Mouse (Mus musculus): ENCODE measurements around the gene Akr1cl. TPM values are rescaled to one million over a fixed set of nuclear protein-coding genes. Genes with fewer than 3 reads are reported as not detected.

The Akr1cl gene
- polyA plus RNA-seq, 1 experiment from 2014 or later, result not detected

DNA sequence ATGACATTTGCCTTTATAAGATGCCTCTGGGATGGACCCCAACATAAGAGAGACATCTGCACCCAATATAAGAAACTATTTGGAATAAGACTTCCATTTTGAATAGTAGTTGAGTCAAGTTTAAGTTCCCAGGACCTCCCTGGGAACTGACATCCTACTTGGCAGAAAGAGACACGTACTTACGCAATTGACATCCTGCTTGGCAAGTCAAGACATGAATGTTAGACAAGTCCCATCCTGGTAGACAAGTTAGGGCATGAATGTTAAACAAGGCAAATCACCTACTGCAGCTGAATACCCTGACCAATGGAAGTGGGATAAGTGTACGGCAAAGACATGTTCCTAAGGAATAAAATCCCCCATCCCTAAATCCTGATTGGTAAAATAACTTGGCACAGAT lies 9.3 kb upstream of the Akr1cl start:
- Histone ChIP-seq H3K4me2 (no peak overlapping the region), H3K4me3 (no peak overlapping the region)

DNA sequence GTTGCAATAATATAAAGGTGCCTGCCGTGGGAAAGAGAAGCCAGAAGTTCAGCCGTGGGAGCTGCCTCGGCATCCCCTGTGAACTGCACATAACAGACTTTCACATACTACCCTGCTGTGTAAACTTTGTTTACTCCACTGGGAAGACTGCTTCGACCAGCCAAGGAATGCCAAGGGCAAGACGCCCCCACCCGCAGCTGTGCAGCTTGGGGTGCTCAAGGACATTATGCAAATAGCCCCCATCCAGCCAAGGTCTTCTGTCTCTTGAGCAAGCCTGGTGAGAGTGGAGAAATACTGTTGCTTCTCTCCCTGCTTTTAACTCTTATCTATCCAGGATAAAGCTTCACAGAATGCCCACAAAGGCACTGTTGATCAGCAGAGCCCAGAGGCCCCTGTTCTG lies 8.2 kb upstream of the Akr1cl start:
- H3K4me3 ChIP-seq, result no peak overlapping the region
- no peaks in the 10 kb centered on the region for H3K27me3 ChIP-seq
- ATAC-seq (ENCODE audit: low FRiP score), result no peak
- H3K27ac ChIP-seq, result no peak overlapping the region
- H3K4me1 ChIP-seq (replicated peaks), result no peaks in the 10 kb centered on the region
- H3K9ac ChIP-seq, result no peak overlapping the region
- no peaks in the 10 kb centered on the region for H3K36me3 ChIP-seq
- no peak overlapping the region for H3K4me2 ChIP-seq
- 71% methylated on average over 6 of the region's 6 CpGs for WGBS
- H3K9me3 ChIP-seq, result no peaks in the 10 kb centered on the region

More for the DNA sequence above, 9.3 kb upstream of the Akr1cl start:
- Histone ChIP-seq H3K9me3 (no peaks in the 10 kb centered on the region), H3K27me3 (no peaks in the 10 kb centered on the region), H3K36me3 (no peaks in the 10 kb centered on the region), H3K9ac (no peak overlapping the region), H3K27ac (no peak overlapping the region), H3K4me1 (replicated peaks) (no peaks in the 10 kb centered on the region)
- WGBS, result 95% methylated on average over 3 of the region's 3 CpGs
- no peak for ATAC-seq (ENCODE audit: low FRiP score)

DNA sequence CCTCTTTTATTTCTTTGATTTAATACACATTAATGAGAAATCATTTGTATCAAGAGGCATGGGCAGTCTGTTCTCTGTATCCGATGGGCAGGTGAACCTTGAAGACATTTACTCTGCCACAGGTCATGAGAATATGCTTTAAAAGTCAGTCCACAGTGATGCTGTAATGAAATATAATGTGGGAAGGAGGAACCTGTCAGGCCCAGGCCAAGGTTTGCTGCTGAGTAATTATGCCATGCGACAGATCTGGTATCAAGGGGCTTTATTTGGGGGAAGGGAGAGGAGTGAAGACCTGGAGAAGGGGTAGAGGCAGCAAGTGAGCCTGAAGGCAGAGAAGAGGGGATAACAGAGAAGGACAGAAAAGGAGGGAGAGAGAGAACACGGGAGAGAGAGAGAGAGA lies 7.1 kb upstream of the Akr1cl start:
- H3K36me3 ChIP-seq, result no peaks in the 10 kb centered on the region
- H3K27me3 ChIP-seq, result no peaks in the 10 kb centered on the region
- H3K27ac ChIP-seq, result no peak overlapping the region
- no peak overlapping the region for H3K4me2 ChIP-seq
- H3K4me1 ChIP-seq (replicated peaks), result no peaks in the 10 kb centered on the region
- H3K4me3 ChIP-seq, result no peak overlapping the region
- no peak overlapping the region for H3K9ac ChIP-seq
- H3K9me3 ChIP-seq, result no peaks in the 10 kb centered on the region
- 88% methylated on average over 3 of the region's 3 CpGs for WGBS
- no peak for ATAC-seq (ENCODE audit: low FRiP score)

DNA sequence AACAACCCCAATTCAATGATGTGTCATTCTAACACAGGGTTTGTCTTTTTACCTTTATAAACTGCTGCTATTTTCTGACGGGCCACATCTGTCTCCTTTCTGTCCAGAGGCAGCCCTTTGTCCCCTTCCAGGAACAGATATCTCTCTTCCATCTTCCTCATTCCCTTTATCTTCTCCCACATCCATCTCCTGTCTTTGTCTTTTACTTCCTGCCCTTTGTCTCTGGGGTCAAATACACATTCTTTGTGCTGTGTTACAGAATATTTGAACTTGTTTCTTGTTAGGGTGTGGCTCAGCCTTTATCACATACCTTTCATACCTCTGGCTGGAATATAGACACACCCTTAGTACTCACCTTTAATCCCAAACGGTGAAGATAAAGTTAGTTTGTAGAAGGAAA lies 5.0 kb upstream of the Akr1cl start:
- no peaks in the 10 kb centered on the region for H3K36me3 ChIP-seq
- no peak for ATAC-seq (ENCODE audit: low FRiP score)
- H3K27ac ChIP-seq, result no peak overlapping the region
- H3K9me3 ChIP-seq, result no peaks in the 10 kb centered on the region
- no peaks in the 10 kb centered on the region for H3K4me1 ChIP-seq (replicated peaks)
- H3K4me2 ChIP-seq, result no peak overlapping the region
- H3K4me3 ChIP-seq, result no peak overlapping the region
- WGBS, result 83% methylated on average over 2 of the region's 2 CpGs
- no peak overlapping the region for H3K9ac ChIP-seq
- H3K27me3 ChIP-seq, result no peaks in the 10 kb centered on the region

DNA sequence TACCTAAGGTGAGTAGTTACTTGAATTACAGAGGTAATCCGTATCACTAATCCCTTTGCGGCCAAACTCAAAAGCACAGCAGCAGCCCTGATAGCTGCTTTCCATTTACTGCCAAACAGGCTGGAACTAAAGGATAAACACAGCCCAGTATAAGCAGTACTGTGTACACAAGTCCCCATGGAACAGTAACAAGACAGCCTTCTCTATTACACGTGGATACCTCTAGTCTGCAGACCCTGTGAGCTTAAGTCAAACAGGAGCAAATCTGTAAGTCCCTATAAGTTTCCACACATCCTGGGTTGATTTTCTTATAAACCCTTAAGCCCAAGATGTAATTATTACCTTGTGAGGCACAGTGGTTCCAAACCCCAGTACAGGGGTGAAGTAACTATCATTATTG lies 3.0 kb upstream of the Akr1cl start:
- 45% methylated on average over 3 of the region's 3 CpGs for WGBS

DNA sequence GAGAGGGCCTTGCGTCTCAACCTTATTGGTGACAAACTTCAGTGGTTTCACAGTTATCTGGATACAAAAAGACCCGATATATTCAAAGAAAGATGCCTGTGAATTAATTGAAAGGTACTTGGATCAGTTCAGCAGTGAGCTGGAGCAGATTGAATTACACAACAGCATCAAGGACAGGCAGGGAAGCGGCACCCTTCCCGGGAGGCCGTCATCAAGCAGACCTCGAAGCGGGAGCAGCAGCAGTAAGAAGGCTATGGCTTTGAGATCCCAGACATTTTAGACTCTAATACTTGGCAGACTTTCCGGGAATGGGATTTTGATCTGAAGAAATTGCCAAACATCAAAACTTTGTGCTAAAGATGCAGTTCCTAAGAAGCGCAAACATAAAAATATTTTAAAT lies 4.4 kb downstream of the Akr1cl start:
- ATAC-seq (ENCODE audit: low FRiP score), result no peak
- no peaks in the 10 kb centered on the region for H3K36me3 ChIP-seq
- H3K9ac ChIP-seq, result no peak overlapping the region
- no peaks in the 10 kb centered on the region for H3K27me3 ChIP-seq
- no peaks in the 10 kb centered on the region for H3K9me3 ChIP-seq
- WGBS, result 71% methylated on average over 9 of the region's 9 CpGs
- no peaks in the 10 kb centered on the region for H3K4me1 ChIP-seq (replicated peaks)
- no peak overlapping the region for H3K4me3 ChIP-seq
- H3K4me2 ChIP-seq, result no peak overlapping the region
- H3K27ac ChIP-seq, result no peak overlapping the region

More for the DNA sequence above, 3.0 kb upstream of the Akr1cl start:
- H3K27me3 ChIP-seq, result no peaks in the 10 kb centered on the region
- no peak overlapping the region for H3K9ac ChIP-seq
- no peaks in the 10 kb centered on the region for H3K36me3 ChIP-seq
- no peak overlapping the region for H3K4me2 ChIP-seq
- H3K4me1 ChIP-seq (replicated peaks), result no peaks in the 10 kb centered on the region
- no peak overlapping the region for H3K27ac ChIP-seq
- no peak for ATAC-seq (ENCODE audit: low FRiP score)
- no peaks in the 10 kb centered on the region for H3K9me3 ChIP-seq
- H3K4me3 ChIP-seq, result no peak overlapping the region

DNA sequence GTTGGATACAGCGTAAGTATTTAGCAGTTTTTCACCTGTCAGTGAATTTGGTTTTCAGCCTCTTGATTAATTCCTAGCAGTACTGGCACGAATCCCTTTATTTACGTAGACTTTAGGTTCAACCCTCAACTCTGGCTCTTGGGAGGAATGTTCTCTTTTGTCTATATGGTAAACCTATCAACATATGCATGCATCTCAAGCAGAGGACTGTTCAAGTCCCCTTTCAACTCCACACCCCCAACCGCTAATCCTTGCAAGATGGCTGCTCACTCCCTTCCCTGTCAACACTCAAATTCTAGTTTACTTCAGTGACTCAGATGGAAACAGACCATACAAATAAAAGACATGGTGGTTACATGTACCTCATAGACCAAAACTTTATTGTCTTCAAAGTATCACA lies 19.8 kb downstream of the Akr1cl start:
- 80% methylated on average over 4 of the region's 4 CpGs for WGBS
- ATAC-seq (ENCODE audit: low FRiP score), result no peak
- Histone ChIP-seq H3K4me3 (no peak overlapping the region), H3K36me3 (no peaks in the 10 kb centered on the region), H3K27me3 (no peaks in the 10 kb centered on the region), H3K4me2 (no peak overlapping the region), H3K27ac (no peak overlapping the region), H3K9ac (no peak overlapping the region), H3K4me1 (replicated peaks) (no peaks in the 10 kb centered on the region), H3K9me3 (no peaks in the 10 kb centered on the region)

DNA sequence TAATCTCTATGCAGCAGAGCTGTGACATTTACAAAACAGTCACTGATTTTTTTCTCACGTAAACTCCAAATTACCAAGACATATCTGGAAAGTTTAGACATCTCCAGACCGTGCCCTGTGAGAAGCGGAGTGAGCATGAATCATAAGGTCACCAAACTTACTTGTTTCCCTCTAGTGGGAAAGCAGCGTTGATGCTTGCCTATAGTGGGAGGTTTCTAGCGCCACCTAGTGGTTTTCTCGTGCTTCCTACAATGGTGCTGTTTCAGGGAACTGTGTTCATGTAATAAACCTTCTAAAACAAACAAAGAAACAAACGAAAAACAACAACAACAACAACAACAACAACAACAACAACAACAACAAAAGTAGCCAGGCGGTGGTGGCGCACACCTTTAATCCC lies 22.4 kb downstream of the Akr1cl start:
- Histone ChIP-seq H3K9me3 (no peaks in the 10 kb centered on the region), H3K27ac (no peak overlapping the region), H3K4me2 (no peak overlapping the region), H3K9ac (no peak overlapping the region), H3K36me3 (no peaks in the 10 kb centered on the region), H3K27me3 (no peaks in the 10 kb centered on the region), H3K4me3 (no peak overlapping the region), H3K4me1 (replicated peaks) (no peaks in the 10 kb centered on the region)
- ATAC-seq (ENCODE audit: low FRiP score), result peak; percentile 63; the same call in 1 of the 2 replicates
- 11% methylated on average over 9 of the region's 9 CpGs for WGBS

DNA sequence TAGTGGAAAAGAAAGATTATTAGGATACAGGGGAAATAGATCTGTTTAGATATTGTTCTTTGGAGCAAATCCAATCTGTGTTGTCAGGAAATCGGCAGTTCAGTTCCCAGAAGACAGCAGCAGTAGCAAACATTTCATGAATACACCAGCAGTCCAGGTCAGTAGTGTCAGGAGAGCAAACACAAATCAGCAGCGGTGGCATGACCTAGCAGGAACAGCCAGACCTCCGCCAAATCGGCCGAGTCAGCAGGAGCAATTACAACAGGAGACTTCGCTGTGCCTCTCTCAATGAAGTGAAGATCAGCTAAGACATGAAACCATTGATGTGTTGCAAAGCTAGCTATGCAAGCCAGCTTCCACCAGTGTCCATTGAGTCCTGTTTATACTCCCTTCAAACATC lies 27.0 kb downstream of the Akr1cl start:
- Histone ChIP-seq H3K9me3 (no peaks in the 10 kb centered on the region), H3K4me2 (no peak overlapping the region), H3K4me1 (replicated peaks) (no peaks in the 10 kb centered on the region), H3K36me3 (no peaks in the 10 kb centered on the region), H3K27me3 (no peaks in the 10 kb centered on the region), H3K27ac (no peak overlapping the region), H3K4me3 (no peak overlapping the region), H3K9ac (no peak overlapping the region)
- no peak for ATAC-seq (ENCODE audit: low FRiP score)
- 91% methylated on average over 6 of the region's 6 CpGs for WGBS

DNA sequence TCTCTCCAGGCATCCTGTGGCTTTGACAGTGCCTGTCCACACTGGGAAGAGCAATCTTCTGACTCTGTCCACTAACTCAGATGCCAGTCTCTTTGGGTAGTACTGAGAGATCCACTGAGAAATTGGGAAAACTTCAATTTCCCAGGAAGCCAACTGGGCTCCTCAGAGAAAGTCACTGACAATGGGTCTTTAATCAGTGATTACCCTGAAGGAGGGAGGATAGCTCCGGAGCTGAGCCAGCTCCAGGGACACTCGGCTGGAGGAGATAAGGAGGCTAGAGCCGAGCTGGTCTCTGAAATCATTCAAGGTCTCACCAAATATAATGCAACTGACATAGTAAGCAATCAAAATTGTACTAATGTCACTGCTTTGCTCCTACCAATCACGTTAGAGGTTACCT lies 28.0 kb downstream of the Akr1cl start:
- Histone ChIP-seq H3K36me3 (no peaks in the 10 kb centered on the region), H3K9ac (no peak overlapping the region), H3K4me2 (no peak overlapping the region), H3K27me3 (no peaks in the 10 kb centered on the region), H3K9me3 (no peaks in the 10 kb centered on the region), H3K27ac (no peak overlapping the region), H3K4me3 (no peak overlapping the region), H3K4me1 (replicated peaks) (no peaks in the 10 kb centered on the region)
- ATAC-seq (ENCODE audit: low FRiP score), result no peak
- 83% methylated on average over 4 of the region's 4 CpGs for WGBS

DNA sequence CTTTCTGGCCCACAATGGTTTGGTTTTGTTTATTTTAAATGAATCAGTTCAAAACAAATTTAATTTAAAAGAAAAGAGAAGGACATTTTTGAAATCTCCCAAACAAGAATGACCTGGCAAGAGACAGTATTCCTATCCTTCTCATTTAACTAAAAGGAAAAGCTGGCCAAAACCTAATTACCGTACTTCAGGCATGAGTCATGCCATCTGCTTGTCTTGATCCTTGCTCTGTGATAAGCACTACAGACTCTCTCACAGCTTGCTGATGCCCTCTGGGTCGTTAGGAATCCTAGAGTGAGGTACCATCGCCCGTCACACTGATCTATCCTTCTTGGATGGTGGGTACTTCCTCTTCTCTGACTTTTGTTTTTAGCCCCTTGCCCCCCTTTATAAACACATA lies 39.4 kb downstream of the Akr1cl start:
- no peaks in the 10 kb centered on the region for H3K27me3 ChIP-seq
- no peak overlapping the region for H3K9ac ChIP-seq
- no peaks in the 10 kb centered on the region for H3K9me3 ChIP-seq
- 78% methylated on average over 4 of the region's 4 CpGs for WGBS
- no peak for ATAC-seq (ENCODE audit: low FRiP score)
- no peak overlapping the region for H3K4me2 ChIP-seq
- no peak overlapping the region for H3K27ac ChIP-seq
- H3K36me3 ChIP-seq, result no peaks in the 10 kb centered on the region
- no peaks in the 10 kb centered on the region for H3K4me1 ChIP-seq (replicated peaks)
- H3K4me3 ChIP-seq, result no peak overlapping the region

DNA sequence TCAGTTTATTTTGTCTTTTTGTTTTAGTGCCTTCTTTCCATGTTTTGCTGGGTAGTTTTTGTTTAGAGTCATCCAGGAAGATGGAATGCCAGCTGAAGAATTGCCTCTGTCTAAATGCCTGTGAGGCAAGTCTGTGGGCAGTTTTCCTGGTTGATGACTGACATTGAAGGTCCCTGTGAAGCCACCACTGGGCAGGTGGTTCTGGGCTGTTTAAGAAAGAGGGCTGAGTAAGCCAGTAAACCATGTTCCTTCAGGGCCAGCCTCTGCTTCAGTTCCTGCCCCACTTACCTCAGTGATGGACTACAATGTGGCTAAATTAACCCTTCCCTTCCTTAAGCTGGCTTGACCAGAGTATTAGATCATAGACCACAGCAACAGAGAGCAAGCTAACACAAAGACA lies 44.4 kb downstream of the Akr1cl start:
- Histone ChIP-seq H3K4me3 (no peak overlapping the region), H3K4me1 (replicated peaks) (no peaks in the 10 kb centered on the region), H3K9ac (no peak overlapping the region), H3K4me2 (no peak overlapping the region), H3K27ac (no peak overlapping the region), H3K9me3 (no peaks in the 10 kb centered on the region), H3K27me3 (no peaks in the 10 kb centered on the region), H3K36me3 (no peaks in the 10 kb centered on the region)
- ATAC-seq (ENCODE audit: low FRiP score), result no peak

DNA sequence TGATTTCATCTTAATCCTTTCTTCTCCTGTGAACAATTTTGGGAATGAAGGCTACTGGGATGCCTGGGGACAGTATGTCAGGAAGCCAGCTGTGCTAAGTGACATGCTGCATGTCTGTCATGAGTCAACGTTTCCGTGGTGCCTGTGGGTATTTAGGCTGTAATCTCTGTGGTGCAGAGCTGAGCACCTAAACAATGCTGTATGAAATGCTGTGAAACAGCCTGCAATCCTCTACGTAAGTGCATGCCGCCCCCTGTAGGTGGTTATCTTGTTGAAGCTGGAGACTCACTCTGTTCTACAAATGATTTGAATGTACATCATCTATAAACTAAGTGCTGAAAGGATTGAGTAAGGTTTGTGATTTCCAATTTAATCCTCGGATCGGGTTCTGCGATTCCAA lies 46.4 kb downstream of the Akr1cl start:
- H3K9me3 ChIP-seq, result no peaks in the 10 kb centered on the region
- 43% methylated on average over 7 of the region's 7 CpGs for WGBS

DNA sequence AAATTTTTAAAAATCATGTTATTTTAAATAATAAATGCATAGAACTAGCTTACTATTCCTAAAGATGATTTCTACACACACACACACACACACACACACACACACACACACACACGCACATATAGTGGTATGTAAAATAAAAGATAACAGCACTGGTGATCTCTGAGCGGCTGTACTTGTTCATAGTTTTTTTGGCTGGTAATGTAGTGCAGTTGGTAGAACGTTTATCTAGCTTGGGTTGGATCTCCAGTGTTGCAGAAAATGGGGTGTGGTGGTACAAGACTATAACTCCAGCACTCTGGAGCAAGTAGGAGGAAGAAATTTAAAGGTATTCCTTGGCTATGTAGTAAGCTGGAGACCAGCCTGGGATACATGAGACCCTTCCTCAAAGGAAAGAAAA lies 49.3 kb downstream of the Akr1cl start:
- no peak overlapping the region for H3K9ac ChIP-seq
- no peak overlapping the region for H3K4me3 ChIP-seq
- no peaks in the 10 kb centered on the region for H3K9me3 ChIP-seq
- 83% methylated on average over 3 of the region's 3 CpGs for WGBS
- ATAC-seq (ENCODE audit: low FRiP score), result no peak
- no peaks in the 10 kb centered on the region for H3K36me3 ChIP-seq
- peaks cover 5% of the 10 kb centered on the region for H3K4me1 ChIP-seq (replicated peaks)
- no peak overlapping the region for H3K27ac ChIP-seq
- no peaks in the 10 kb centered on the region for H3K27me3 ChIP-seq
- H3K4me2 ChIP-seq, result no peak overlapping the region

More for the DNA sequence above, 46.4 kb downstream of the Akr1cl start:
- Histone ChIP-seq H3K27me3 (no peaks in the 10 kb centered on the region), H3K36me3 (no peaks in the 10 kb centered on the region), H3K9ac (no peak overlapping the region), H3K4me2 (no peak overlapping the region), H3K27ac (no peak overlapping the region), H3K4me3 (no peak overlapping the region), H3K4me1 (replicated peaks) (no peaks in the 10 kb centered on the region)
- no peak for ATAC-seq (ENCODE audit: low FRiP score)
